Mouse (Mus musculus): ENCODE measurements at regions not wholly inside any gene's neighbourhood (a gene's known extent, or its start where the extent isn't known, plus 50 kb on each side); places are given as distances from the start of the nearest gene placed in this dataset.

DNA sequence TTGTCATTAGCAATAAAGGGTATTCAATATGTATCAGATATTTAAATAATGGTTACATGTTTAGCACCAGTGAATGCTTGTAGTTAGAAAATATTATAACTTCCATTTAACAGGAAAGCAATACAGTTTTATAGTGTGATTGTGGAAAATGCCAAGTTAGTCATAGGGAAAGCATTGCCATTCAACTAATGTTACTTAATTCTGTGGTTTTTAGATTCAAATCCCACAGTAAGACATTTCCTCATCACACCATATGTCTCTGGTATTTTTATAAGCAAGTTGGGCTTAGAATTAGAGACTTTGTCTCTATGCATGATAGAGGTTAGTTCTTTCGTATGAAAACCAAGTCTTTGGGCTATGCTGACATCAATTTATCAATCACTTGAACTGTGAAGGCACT, 133.0 kb downstream of the Prr30 start:
- Histone ChIP-seq H3K4me3 (no peak overlapping the region), H3K27me3 (ENCODE audit: poor library complexity, severe bottlenecking) (no peaks in the 10 kb centered on the region), H3K36me3 (replicated peaks) (no peaks in the 10 kb centered on the region), H3K27ac (no peak overlapping the region), H3K9me3 (no peaks in the 10 kb centered on the region), H3K4me1 (no peaks in the 10 kb centered on the region)
- 86% methylated on average over 1 of the region's 1 CpGs for WGBS
- no peak for DNase-seq (ENCODE audit: extremely low spot score, low spot score)

DNA sequence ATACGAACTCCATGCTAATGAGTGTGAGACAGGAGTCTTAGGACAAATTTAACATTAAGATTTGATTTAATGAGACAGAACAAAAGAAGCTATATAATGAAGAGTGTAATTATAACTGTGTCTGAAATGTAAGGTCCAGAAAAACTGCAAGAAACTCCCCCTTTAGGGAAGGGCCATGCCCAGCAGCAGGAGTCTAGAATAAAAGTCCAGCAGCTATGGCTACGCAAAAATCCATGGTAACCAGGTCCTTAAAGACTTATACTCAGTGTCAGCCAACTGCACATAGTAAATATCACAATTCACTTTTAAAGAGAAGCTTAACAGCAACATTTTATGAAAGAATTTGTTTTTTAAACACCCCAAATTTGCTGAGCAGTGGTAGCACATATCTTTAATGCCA, 143.3 kb downstream of the Prr30 start:
- 88% methylated on average over 2 of the region's 2 CpGs for WGBS
- no peak for DNase-seq (ENCODE audit: extremely low spot score, low spot score)
- H3K4me3 ChIP-seq = no peak overlapping the region
- no peaks in the 10 kb centered on the region for H3K27me3 ChIP-seq (ENCODE audit: poor library complexity, severe bottlenecking)
- H3K9me3 ChIP-seq = no peaks in the 10 kb centered on the region
- H3K36me3 ChIP-seq (replicated peaks) = no peaks in the 10 kb centered on the region
- H3K4me1 ChIP-seq = no peaks in the 10 kb centered on the region
- H3K27ac ChIP-seq = no peak overlapping the region

DNA sequence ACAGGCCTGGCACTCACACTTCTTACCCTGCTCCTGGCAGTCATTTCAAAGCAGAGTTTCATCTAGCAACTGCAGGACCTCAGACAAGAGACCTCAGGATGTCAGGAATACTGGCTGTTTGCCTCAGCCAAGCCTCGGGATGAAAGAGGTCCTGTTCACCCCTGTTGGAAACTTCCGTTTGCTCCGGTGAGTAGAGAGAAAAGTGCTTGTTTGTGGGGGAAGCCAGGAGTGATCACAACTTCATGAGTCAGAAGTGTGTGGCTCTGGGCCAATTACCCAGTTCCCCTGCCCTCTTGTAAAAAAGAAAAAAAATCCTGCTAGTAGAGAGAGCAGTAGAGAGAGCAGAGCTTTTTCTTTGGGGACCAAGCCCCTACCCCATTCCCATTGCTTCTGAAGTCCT, 144.2 kb downstream of the Prr30 start:
- Histone ChIP-seq H3K4me3 (no peak overlapping the region), H3K36me3 (replicated peaks) (no peaks in the 10 kb centered on the region), H3K27me3 (ENCODE audit: poor library complexity, severe bottlenecking) (no peaks in the 10 kb centered on the region), H3K4me1 (no peaks in the 10 kb centered on the region), H3K9me3 (no peaks in the 10 kb centered on the region), H3K27ac (no peak overlapping the region)
- WGBS = 41% methylated on average over 3 of the region's 3 CpGs
- no peak for DNase-seq (ENCODE audit: extremely low spot score, low spot score)

DNA sequence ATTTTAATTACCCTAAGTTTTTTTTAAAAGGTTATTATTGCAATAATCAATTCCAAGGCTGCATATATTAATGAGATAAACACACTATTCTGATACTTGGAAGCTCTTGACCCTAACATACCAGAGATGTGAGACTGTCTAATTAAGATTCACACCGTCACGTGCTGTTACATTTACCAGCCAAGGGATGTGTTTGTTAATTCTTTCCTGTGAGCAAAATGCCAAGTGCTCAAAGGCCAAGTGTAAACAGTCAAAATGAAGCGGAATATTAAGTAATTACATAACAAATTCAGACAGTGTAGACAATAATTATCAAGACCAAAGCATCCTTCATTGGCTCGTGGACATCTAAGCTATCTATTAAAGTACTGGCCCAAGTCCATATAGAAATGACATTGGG, 145.3 kb downstream of the Prr30 start:
- Histone ChIP-seq H3K4me3 (no peak overlapping the region), H3K36me3 (replicated peaks) (no peaks in the 10 kb centered on the region), H3K4me1 (no peaks in the 10 kb centered on the region), H3K27me3 (ENCODE audit: poor library complexity, severe bottlenecking) (no peaks in the 10 kb centered on the region), H3K27ac (no peak overlapping the region), H3K9me3 (no peaks in the 10 kb centered on the region)
- 87% methylated on average over 4 of the region's 4 CpGs for whole genome bisulfite sequencing
- no peak for DNase-seq (ENCODE audit: extremely low spot score, low spot score)

DNA sequence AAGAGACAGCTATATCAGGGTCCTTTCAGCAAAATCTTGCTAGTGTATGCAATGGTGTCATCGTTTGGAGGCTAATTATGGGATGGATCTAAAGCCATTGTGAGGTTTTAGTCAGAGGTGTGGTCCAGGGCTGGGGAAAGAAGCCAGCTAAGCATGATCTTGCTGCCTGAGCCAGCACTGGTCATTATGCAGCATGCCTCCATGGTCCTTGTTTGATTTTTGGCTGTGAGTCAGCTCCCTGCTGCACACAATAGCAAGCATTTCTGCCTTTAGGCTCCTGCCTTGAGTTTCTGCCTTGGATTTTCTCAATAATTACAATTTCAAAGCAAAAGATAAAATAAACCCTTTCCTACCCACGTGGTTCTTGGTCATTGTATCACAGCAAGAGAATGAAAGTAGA, 147.4 kb downstream of the Prr30 start:
- Histone ChIP-seq H3K27ac (no peak overlapping the region), H3K36me3 (replicated peaks) (no peaks in the 10 kb centered on the region), H3K9me3 (no peaks in the 10 kb centered on the region), H3K27me3 (ENCODE audit: poor library complexity, severe bottlenecking) (no peaks in the 10 kb centered on the region), H3K4me3 (no peak overlapping the region), H3K4me1 (no peaks in the 10 kb centered on the region)
- 79% methylated on average over 2 of the region's 2 CpGs for WGBS
- no peak for DNase-seq (ENCODE audit: extremely low spot score, low spot score)

DNA sequence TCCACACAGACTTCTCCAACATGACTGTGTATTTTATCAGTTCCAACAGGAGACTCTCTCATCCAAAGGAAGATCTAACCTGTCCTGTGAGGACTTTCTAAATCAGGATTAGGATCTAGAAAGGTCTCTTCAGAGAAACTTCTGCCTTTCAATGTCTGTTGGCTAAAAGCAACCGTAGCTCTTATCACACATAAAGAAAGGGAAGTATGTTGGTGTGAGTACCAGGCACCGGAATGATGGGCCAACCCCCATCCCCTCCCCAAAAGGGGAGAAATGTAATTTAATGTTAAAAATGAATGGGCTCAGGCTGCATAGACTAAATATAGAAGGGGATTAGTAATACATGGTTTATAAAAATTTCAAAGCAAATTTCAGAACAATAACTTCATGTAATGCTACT, 149.9 kb downstream of the Prr30 start:
- 92% methylated on average over 2 of the region's 2 CpGs for WGBS
- H3K4me3 ChIP-seq = no peak overlapping the region
- no peak overlapping the region for H3K27ac ChIP-seq
- no peaks in the 10 kb centered on the region for H3K9me3 ChIP-seq
- H3K27me3 ChIP-seq (ENCODE audit: poor library complexity, severe bottlenecking) = no peaks in the 10 kb centered on the region
- peaks cover 11% of the 10 kb centered on the region for H3K4me1 ChIP-seq
- DNase-seq (ENCODE audit: extremely low spot score, low spot score) = no peak
- H3K36me3 ChIP-seq (replicated peaks) = no peaks in the 10 kb centered on the region

DNA sequence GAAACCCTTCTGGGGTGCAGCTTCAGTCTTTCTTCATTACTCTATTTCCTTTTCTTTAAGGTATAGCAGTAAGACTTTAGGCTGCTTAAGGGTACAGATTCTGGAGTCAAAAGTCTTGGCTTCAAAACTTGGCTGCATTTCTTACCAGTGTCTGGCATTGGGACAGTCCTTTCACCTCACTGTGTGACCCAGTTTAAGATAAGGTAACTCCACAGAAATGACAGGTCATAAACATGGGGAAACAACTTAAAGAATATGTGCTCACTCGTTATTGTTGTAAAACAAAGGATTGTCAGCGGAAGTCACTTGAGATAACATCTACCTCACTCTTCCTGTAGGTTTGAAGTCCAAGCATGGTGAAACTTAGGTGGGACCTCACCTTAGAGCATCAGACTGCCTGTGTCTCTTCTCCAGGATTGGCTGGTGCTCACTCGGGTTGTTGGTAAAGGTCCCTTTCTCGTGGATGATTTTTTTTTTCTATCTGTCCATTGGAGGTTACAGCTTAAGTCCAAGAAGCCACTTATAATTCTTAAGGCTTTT, 150.4 kb downstream of the Prr30 start:
- no peak overlapping the region for H3K4me3 ChIP-seq
- H3K27me3 ChIP-seq (ENCODE audit: poor library complexity, severe bottlenecking) = no peaks in the 10 kb centered on the region
- WGBS = 92% methylated on average over 4 of the region's 4 CpGs
- H3K9me3 ChIP-seq = no peaks in the 10 kb centered on the region
- peaks cover 11% of the 10 kb centered on the region for H3K4me1 ChIP-seq
- no peak for DNase-seq (ENCODE audit: extremely low spot score, low spot score)
- no peak overlapping the region for H3K27ac ChIP-seq
- H3K36me3 ChIP-seq (replicated peaks) = no peaks in the 10 kb centered on the region

DNA sequence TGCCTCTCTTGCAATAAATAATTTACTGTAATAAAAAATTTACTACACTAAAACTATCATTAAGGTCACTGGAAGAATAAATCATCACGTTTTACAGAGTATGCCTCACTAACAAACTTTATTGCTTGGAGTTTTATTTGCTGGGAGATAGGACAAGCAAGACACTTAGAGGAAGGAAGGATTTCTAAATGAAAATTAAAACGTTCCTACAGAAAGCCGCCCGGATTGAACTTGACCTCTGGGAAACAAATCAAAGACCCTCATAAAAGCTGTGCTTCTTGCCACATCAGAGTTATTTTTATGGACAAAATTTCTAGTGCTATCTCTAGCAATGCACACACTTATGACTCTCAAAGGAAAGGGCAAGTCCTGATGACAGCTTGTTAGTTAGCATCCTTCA, 156.6 kb downstream of the Prr30 start:
- peaks cover 11% of the 10 kb centered on the region for H3K4me1 ChIP-seq
- H3K27ac ChIP-seq = no peak overlapping the region
- no peaks in the 10 kb centered on the region for H3K36me3 ChIP-seq (replicated peaks)
- WGBS = 85% methylated on average over 4 of the region's 4 CpGs
- H3K9me3 ChIP-seq = no peaks in the 10 kb centered on the region
- no peak overlapping the region for H3K4me3 ChIP-seq
- DNase-seq (ENCODE audit: extremely low spot score, low spot score) = no peak
- H3K27me3 ChIP-seq (ENCODE audit: poor library complexity, severe bottlenecking) = no peaks in the 10 kb centered on the region

DNA sequence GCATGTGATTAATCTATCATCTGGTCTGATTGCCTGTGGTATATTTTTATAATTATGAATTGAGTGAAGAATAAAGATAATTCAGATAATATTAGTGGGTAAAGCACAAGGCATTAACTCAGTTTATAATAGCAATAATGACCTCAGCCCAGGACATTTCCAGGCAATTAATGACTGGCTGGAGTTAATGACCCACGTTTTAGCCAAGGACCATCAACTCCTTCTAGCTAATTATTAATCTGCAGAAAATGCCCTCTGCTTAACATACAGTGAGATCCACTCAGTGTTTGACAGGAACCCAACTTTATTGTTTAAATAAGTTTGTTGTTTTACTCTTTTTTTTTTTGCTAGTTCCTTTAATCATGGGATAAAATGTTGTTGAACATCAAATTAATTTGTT, 199.1 kb downstream of the Prr30 start:
- no peaks in the 10 kb centered on the region for H3K36me3 ChIP-seq (replicated peaks)
- 53% methylated on average over 1 of the region's 1 CpGs for WGBS
- H3K9me3 ChIP-seq = no peaks in the 10 kb centered on the region
- no peak overlapping the region for H3K27ac ChIP-seq
- H3K4me1 ChIP-seq = no peaks in the 10 kb centered on the region
- DNase-seq (ENCODE audit: extremely low spot score, low spot score) = no peak
- no peak overlapping the region for H3K4me3 ChIP-seq
- no peaks in the 10 kb centered on the region for H3K27me3 ChIP-seq (ENCODE audit: poor library complexity, severe bottlenecking)

DNA sequence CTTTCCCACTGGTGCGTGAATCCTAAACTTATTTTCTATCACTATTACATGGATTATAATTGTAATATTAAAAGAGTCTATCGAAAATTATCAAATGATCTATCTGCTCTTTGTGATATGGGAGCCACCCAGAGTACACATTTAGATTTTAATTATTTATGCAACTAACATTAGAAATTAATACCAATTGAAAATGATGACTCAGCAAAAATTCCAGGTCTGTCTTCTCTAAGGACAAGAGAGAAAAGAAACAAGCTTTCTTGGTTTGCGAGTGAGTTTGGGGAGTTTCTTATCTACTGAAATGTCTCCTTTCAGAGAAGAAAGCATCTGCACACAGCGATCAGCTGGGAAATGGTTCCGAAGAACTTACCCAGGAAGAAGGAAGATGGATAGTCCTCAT, 219.4 kb downstream of the Prr30 start:
- 93% methylated on average over 5 of the region's 5 CpGs for WGBS

DNA sequence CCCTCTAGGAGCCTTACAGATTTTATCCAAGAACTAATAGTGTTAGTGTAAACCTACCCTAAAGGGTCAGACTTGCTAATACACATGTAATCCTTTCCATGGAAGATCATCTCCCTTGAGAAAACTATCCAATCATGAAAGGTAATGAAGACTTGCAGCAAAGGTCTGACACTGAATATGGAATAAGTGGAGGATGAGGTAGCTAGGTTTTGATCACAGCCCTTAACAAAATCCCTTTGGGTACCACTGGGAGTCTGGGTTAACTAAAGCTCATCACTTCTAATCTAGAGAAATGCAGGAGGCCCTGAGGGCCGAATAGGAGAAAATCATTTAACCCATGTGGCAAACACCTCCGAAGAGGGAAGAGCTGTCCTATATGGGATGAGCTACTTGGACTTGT, 221.6 kb downstream of the Prr30 start:
- no peaks in the 10 kb centered on the region for H3K27me3 ChIP-seq (ENCODE audit: poor library complexity, severe bottlenecking)
- H3K36me3 ChIP-seq (replicated peaks) = no peaks in the 10 kb centered on the region
- no peak overlapping the region for H3K27ac ChIP-seq
- WGBS = 89% methylated on average over 2 of the region's 2 CpGs
- H3K9me3 ChIP-seq = no peaks in the 10 kb centered on the region
- H3K4me3 ChIP-seq = no peak overlapping the region
- no peaks in the 10 kb centered on the region for H3K4me1 ChIP-seq
- no peak for DNase-seq (ENCODE audit: extremely low spot score, low spot score)

More for the DNA sequence above, 219.4 kb downstream of the Prr30 start:
- no peaks in the 10 kb centered on the region for H3K9me3 ChIP-seq
- no peak for DNase-seq (ENCODE audit: extremely low spot score, low spot score)
- H3K27ac ChIP-seq = no peak overlapping the region
- no peaks in the 10 kb centered on the region for H3K4me1 ChIP-seq
- H3K27me3 ChIP-seq (ENCODE audit: poor library complexity, severe bottlenecking) = no peaks in the 10 kb centered on the region
- H3K4me3 ChIP-seq = no peak overlapping the region
- no peaks in the 10 kb centered on the region for H3K36me3 ChIP-seq (replicated peaks)

DNA sequence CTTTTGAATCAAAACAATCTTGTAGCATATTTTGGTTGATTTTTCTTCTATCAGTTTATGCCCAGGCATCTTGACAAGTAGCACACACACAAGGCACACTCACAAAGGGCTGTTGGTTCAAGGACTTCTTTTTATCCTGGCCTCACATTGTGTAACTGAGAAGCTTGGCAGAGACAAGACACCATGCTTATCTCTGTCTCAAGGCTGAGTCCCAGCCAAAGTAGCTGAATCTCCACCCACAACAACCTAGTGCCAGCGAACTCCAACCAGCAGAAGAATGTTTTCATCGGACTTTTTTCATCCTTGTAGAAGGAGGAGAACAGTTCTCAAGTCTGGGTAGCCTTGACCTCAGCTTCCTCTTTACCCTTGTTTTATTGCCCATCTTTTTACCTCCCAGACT, 229.2 kb downstream of the Prr30 start:
- Histone ChIP-seq H3K4me1 (no peaks in the 10 kb centered on the region), H3K36me3 (replicated peaks) (no peaks in the 10 kb centered on the region), H3K4me3 (no peak overlapping the region), H3K27ac (no peak overlapping the region), H3K9me3 (no peaks in the 10 kb centered on the region), H3K27me3 (ENCODE audit: poor library complexity, severe bottlenecking) (no peaks in the 10 kb centered on the region)
- 87% methylated on average over 2 of the region's 2 CpGs for WGBS
- DNase-seq (ENCODE audit: extremely low spot score, low spot score) = no peak

DNA sequence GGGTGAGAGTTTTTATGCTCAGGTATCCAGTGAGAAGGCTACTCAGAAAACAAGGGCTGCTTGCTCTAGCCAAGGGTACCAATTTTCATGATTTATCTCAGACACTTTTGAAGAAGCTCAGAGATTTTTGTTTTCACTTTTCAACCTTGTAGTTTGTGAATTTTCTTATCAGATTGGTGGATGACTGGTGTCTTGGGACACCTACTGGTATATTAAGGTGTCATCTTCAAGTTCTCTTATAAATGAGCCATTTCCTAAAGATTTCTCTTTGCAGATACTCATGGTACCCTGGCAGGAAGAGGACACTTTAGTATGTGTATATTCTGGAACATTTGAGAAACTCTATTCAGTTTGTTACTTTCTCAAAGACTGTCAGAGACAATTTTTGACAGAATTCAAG, 239.9 kb downstream of the Prr30 start:
- H3K36me3 ChIP-seq (replicated peaks) = no peaks in the 10 kb centered on the region
- DNase-seq (ENCODE audit: extremely low spot score, low spot score) = no peak
- H3K27ac ChIP-seq = no peak overlapping the region
- no peaks in the 10 kb centered on the region for H3K4me1 ChIP-seq
- H3K9me3 ChIP-seq = no peaks in the 10 kb centered on the region
- H3K27me3 ChIP-seq (ENCODE audit: poor library complexity, severe bottlenecking) = no peaks in the 10 kb centered on the region
- no peak overlapping the region for H3K4me3 ChIP-seq

DNA sequence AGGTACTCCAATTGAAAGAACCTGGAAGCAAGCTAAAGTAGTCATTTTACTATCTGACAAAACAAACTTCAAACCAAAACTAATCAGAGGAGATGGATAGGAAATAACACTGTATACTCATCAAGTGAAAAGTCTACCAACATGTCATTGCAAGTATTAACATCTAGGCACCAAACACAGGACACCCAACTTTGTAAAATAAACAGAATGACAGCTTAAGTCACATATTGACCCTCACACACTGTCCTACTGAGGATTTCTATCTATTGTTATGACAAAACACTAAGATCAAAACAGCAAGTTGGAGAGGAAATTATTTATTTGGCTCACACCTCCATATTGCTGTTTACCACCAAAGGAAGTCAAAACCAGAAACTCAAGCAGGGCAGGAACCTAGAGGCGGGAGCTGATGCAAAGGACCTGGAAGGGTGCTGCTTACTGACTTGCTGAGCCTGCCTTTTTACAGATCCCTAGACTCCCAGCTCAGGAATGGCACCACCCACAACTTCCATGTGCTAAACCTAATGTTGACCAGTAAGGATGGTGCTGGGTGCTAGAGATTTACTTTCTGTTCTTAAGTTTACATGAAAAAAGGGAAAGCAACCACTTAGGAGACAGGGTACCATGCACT, 244.2 kb downstream of the Prr30 start:
- WGBS = 94% methylated on average over 1 of the region's 1 CpGs
- Histone ChIP-seq H3K27ac (no peak overlapping the region), H3K4me1 (no peaks in the 10 kb centered on the region), H3K27me3 (ENCODE audit: poor library complexity, severe bottlenecking) (no peaks in the 10 kb centered on the region), H3K36me3 (replicated peaks) (no peaks in the 10 kb centered on the region), H3K4me3 (no peak overlapping the region), H3K9me3 (no peaks in the 10 kb centered on the region)
- no peak for DNase-seq (ENCODE audit: extremely low spot score, low spot score)
